Mouse (Mus musculus) cerebellum, adult 2 months (tissue): ENCODE results near the gene Mettl21a.

ENCODE experiments used
- CTCF ChIP-seq: fragments of 200-500 bp; IDR thresholded peaks from 2 replicates; pipeline ENCODE4 v1.5.1; 2011; ENCODE audit warnings: low read depth, mild to moderate bottlenecking, control low read depth, low read length, moderate library complexity, borderline replicate concordance; ENCODE audit not compliant: insufficient read depth
- POLR2A ChIP-seq: fragments of 200-500 bp; IDR thresholded peaks from 2 replicates; pipeline ENCODE4 v1.6.1; 2011; ENCODE audit warnings: low read length, control low read depth, borderline replicate concordance; ENCODE audit not compliant: insufficient read depth

- TF ChIP-seq CTCF, result no peak
- no peak for TF ChIP-seq POLR2A
These were observed 48.8 kb downstream of the Mettl21a start for GRCm38 (mm10) chr1:64568206-64568605.
